Mouse (Mus musculus) testis, adult 2 months (tissue): ENCODE data around the gene Anln. TPM values are rescaled to one million over a fixed set of nuclear protein-coding genes. Genes with fewer than 3 reads are reported as not detected.
A peak's percentile ranks its signal among the peaks of the same experiment; 100 is the strongest.

ENCODE experiments used
- H3K27ac ChIP-seq: fragments of 200-500 bp; 2 replicates; pipeline ENCODE4 v1.5.1; 2012; ENCODE audit warnings: low read depth, low read length; ENCODE audit not compliant: control insufficient read depth, insufficient read depth
- H3K27me3 ChIP-seq: fragments of 200-500 bp; 2 replicates; pipeline ENCODE4 v1.6.1; 2012; ENCODE audit warnings: mild to moderate bottlenecking, low read length, moderate library complexity; ENCODE audit not compliant: control insufficient read depth, insufficient read depth
- H3K36me3 ChIP-seq: fragments of 200-500 bp; 2 replicates; pipeline ENCODE4 v1.6.1; 2012; ENCODE audit warnings: mild to moderate bottlenecking, low read length; ENCODE audit not compliant: control insufficient read depth, insufficient read depth
- H3K4me1 ChIP-seq: fragments of 200-500 bp; 2 replicates; pipeline ENCODE4 v1.6.1; 2012; ENCODE audit warnings: low read length; ENCODE audit not compliant: control insufficient read depth, insufficient read depth
- H3K4me3 ChIP-seq: fragments of 200-500 bp; 2 replicates; pipeline ENCODE4 v1.5.1; 2012; ENCODE audit warnings: low read depth, mild to moderate bottlenecking, low read length, moderate library complexity, mixed read lengths; ENCODE audit not compliant: control insufficient read depth
- CTCF ChIP-seq: fragments of 200-500 bp; IDR thresholded peaks from 2 replicates; pipeline ENCODE4 v1.5.1; 2012; ENCODE audit warnings: low read depth, mild to moderate bottlenecking, inconsistent platforms, low read length, moderate library complexity; ENCODE audit not compliant: control insufficient read depth, insufficient read depth, insufficient replicate concordance
- POLR2A ChIP-seq: fragments of 200-500 bp; IDR thresholded peaks from 2 replicates; pipeline ENCODE4 v1.6.1; 2012; ENCODE audit warnings: low read depth, mild to moderate bottlenecking, inconsistent platforms, low read length, moderate library complexity; ENCODE audit not compliant: control insufficient read depth
- polyA plus RNA-seq: library from polyadenylated mRNA; depleted of rRNA; stranded (reverse); fragments of >200 nt; gene quantifications from 2 replicates; pipeline ENCODE4 v1.2.3, GENCODE M21; 2012

Anln gene
- polyA plus RNA-seq, 1 experiment, result 6.3 TPM

- H3K4me1 ChIP-seq, result no peaks in the 10 kb centered on the region
- H3K36me3 ChIP-seq, result no peaks in the 10 kb centered on the region; the same call in none of the 2 replicates
- H3K27me3 ChIP-seq, result no peaks in the 10 kb centered on the region
- peak overlapping the region; percentile 73 for H3K4me3 ChIP-seq
- TF ChIP-seq POLR2A (no peak), CTCF (no peak)
- no peak overlapping the region for H3K27ac ChIP-seq
Observed at GRCm38 (mm10) chr9:22353901-22354300, 35.1 kb downstream of the Anln start.

DNA sequence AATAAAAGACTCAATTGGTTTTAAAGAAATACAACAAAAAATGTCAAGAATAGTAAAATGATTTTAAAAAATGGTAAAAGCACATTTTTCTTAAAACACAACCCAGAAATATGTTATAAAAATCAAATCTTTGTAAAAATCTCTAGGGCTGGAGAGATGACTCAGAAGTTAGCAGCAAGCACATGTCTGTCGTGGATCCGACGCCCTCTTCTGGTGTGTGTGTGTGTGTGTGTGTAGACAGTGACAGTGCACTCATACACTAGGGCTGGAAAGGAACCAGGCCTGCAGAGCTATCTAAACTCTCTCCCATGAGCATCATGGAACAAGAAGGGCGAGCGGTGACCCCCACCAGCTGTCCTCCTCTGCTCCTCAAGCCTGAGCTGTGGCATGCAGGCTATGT lies 35.5 kb downstream of the Anln start:
- H3K27me3 ChIP-seq, result no peaks in the 10 kb centered on the region
- H3K4me1 ChIP-seq, result no peaks in the 10 kb centered on the region
- no peak overlapping the region for H3K27ac ChIP-seq
- peaks cover under 1% of the 10 kb centered on the region for H3K36me3 ChIP-seq
- TF ChIP-seq POLR2A, result no peak
- no peak for TF ChIP-seq CTCF
- peak overlapping the region; percentile 73 for H3K4me3 ChIP-seq

DNA sequence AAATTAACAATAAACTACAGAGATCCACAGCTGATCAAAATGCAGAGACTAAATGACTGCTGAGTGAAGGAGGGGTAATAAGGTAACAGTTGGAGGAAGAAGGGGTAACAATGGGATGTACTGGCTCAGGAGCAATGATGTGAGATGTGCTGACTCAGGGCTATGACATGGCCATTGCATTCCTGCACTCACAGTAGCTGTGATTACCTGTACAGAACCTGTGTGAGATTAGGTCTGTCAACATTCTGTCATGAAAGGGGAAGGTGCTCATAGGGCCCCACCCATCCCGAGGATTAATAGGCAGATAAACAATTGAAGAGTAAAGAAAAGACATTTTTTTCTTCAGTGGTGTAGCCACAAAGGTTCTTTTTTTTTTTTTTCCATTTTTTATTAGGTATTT lies 48.7 kb downstream of the Anln start:
- no peak overlapping the region for H3K4me3 ChIP-seq
- no peaks in the 10 kb centered on the region for H3K27me3 ChIP-seq
- H3K4me1 ChIP-seq, result no peaks in the 10 kb centered on the region
- H3K36me3 ChIP-seq, result 0 out of 2 replicates have a peak, but pooled peaks cover 1% of the 10 kb centered on the region
- TF ChIP-seq POLR2A, result no peak
- TF ChIP-seq CTCF, result no peak
- no peak overlapping the region for H3K27ac ChIP-seq

DNA sequence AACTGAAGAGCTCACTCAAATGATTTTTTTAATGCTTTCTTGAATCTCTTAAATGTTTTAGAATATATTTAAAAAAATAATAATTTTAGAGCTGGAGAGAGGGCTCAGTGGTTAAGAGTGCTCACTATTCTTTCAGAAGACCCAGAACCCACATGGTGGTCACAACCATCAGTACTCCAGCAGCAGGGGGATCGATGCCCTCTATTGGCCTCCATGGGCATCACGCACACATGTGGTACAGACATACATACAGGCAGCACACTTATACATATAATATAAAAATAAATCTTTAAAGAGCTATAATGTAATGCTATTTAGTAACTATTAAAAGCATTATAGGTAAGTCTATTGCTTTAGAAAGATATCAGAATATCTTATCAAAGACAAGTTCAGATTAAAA lies 51.8 kb downstream of the Anln start:
- Histone ChIP-seq H3K27ac (no peak overlapping the region), H3K27me3 (no peaks in the 10 kb centered on the region), H3K36me3 (peaks cover 3% of the 10 kb centered on the region; the same call in 1 of the 2 replicates), H3K4me3 (no peak overlapping the region), H3K4me1 (no peaks in the 10 kb centered on the region)
- TF ChIP-seq CTCF, result no peak
- no peak for TF ChIP-seq POLR2A

DNA sequence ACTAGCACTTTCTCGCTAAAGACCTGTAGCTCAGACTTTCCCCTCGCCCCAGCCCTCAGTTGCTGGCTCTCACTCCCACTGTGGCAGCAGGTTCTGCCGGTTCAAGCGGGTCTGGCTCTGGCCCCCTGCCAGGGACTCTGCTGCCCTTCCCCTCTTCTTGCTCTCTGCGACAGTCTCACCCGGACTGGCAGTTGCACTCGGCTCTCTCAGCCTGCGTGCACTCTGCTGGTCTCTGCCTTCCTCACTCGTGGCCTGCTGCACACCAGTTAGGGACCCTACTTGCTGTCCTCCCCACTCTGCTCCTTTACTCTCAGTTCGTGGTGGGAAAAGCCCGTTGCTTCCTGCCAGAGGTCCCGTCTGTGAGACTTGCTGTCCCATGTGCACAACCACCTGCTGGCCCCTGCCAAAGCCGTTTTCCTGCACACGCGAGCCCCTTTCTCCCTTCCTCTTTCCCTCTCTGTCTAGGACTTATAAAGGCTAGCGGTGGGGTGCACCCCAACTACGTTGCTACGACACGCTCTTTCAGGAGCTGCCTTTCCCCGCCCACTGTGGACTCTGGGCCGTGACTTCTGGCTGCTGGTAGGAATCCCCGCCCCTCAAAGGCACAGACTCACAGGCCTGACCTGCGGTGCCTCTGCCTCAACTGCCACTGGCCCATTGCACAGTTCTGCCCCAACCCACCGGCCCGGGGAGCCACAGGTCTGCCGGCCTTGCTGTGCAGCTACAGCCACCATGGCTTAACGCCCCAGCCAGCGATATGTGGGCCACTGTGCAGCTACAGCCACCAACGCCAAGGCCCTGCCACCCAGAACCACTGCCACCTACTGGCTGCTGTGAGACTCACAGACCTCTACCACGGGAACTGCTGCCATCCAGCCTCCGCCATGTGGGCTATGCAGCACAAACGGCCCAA lies 61.3 kb downstream of the Anln start:
- H3K4me1 ChIP-seq, result peaks cover 18% of the 10 kb centered on the region
- H3K27ac ChIP-seq, result peak overlapping the region; percentile 69
- H3K4me3 ChIP-seq, result peak overlapping the region; percentile 80
- no peaks in the 10 kb centered on the region; the same call in 1 of the 2 replicates for H3K36me3 ChIP-seq
- no peaks in the 10 kb centered on the region for H3K27me3 ChIP-seq
- TF ChIP-seq POLR2A (peak; percentile 21), CTCF (peak; percentile 90)

- Histone ChIP-seq H3K27me3 (no peaks in the 10 kb centered on the region), H3K4me3 (peak overlapping the region; percentile 80), H3K27ac (peak overlapping the region; percentile 69), H3K36me3 (no peaks in the 10 kb centered on the region), H3K4me1 (peaks cover 18% of the 10 kb centered on the region)
- TF ChIP-seq CTCF, result no peak
- TF ChIP-seq POLR2A, result no peak
Observed at GRCm38 (mm10) chr9:22327099-22327474, 61.9 kb downstream of the Anln start.

DNA sequence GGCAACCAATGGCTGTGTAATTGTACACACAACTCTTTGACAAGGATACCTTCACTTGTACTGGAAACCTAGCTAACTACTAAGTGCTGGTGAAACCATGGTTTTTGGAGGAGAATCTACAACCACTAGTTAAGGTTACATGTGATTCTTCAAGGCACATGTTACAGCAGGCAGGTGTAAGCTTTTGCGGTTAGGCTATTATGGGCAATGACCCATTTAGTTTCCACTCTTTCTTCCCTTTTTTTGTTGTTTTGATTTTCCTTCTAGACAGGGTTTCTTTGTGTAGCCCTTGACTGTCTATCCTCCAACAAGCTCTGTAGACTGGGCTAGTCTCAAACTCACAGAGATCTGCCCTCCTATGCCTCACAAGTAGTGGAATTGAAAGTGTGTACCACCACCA lies 64.4 kb downstream of the Anln start:
- H3K27me3 ChIP-seq, result no peaks in the 10 kb centered on the region
- no peak overlapping the region for H3K27ac ChIP-seq
- TF ChIP-seq POLR2A (no peak), CTCF (no peak)
- no peak overlapping the region for H3K4me3 ChIP-seq
- H3K4me1 ChIP-seq, result peaks cover 18% of the 10 kb centered on the region
- H3K36me3 ChIP-seq, result no peaks in the 10 kb centered on the region
